ENCODE assay signal across 8 mouse cellular contexts in genomic region chr15:103280817-103281464, GRCm38 (mm10). TPM values are rescaled to one million over a fixed set of nuclear protein-coding genes. Genes with fewer than 3 reads are reported as not detected.
A peak's percentile ranks its signal among the peaks of the same experiment; 100 is the strongest.
DNase-seq lines count a peak whose midpoint lies in the region.

No protein-coding gene starts in this region.

- peak; percentile 31 to 52 for DNase-seq in adrenal gland, postnatal 36 days
- no peak for DNase-seq in adrenal gland, adult 2 months
- peak; percentile 36 for DNase-seq in thymus, postnatal 14 days
- no peak for DNase-seq in thymus, adult 18-20 months
- peak; percentile 43 to 50 for DNase-seq in kidney, postnatal 25 days
- peak; percentile 66 for DNase-seq in retina, postnatal 1 day
- no peak for DNase-seq in testis, postnatal 10 days (ENCODE audit: low spot score)
- DNase-seq in urinary bladder, postnatal 36 days (ENCODE audit: low spot score in 2 of 2): no peak

RNA-seq across cellular contexts. Expression of gene Copz1, which starts 8.4 kb away (rescaled TPM):
- 100 to 1,000 TPM; 144 to 150 TPM for total RNA-seq in adrenal gland, postnatal 36 days (2021)
- total RNA-seq in adrenal gland, adult 2 months (2021): 100 to 1,000 TPM; 146 to 152 TPM
- polyA plus RNA-seq in adrenal gland, adult 2 months (2012; rRNA removed): 51.3 and 59.7 TPM in 2 replicates

RNA-seq across cellular contexts. Expression of gene Nfe2, which starts 22.7 kb away (rescaled TPM):
- total RNA-seq in adrenal gland, postnatal 36 days (2021): under 1 TPM; 0.16 to 0.43 TPM
- total RNA-seq in adrenal gland, adult 2 months (2021): under 1 TPM; 0.21 to 0.95 TPM
- polyA plus RNA-seq in adrenal gland, adult 2 months (2012; rRNA removed): 0.38 and 0.83 TPM in 2 replicates

RNA-seq across cellular contexts. Expression of gene Gpr84, which starts 29.5 kb away (rescaled TPM):
- total RNA-seq in adrenal gland, postnatal 36 days (2021): not detected
- not detected for total RNA-seq in adrenal gland, adult 2 months (2021)
- polyA plus RNA-seq in adrenal gland, adult 2 months (2012; rRNA removed): 0.09 and 0.15 TPM in 2 replicates

RNA-seq across cellular contexts. Expression of gene Hnrnpa1, which starts 40.7 kb away (rescaled TPM):
- total RNA-seq in adrenal gland, postnatal 36 days (2021): 100 to 1,000 TPM; 193 to 199 TPM
- 100 to 1,000 TPM; 140 to 208 TPM for total RNA-seq in adrenal gland, adult 2 months (2021)
- 8.1 TPM in 2 replicates for polyA plus RNA-seq in adrenal gland, adult 2 months (2012; rRNA removed)

RNA-seq across cellular contexts. Expression of gene Cbx5, which starts 41.3 kb away (rescaled TPM):
- 10 to 100 TPM; 79.0 to 82.6 TPM for total RNA-seq in adrenal gland, postnatal 36 days (2021)
- total RNA-seq in adrenal gland, adult 2 months (2021): 10 to 100 TPM; 76.3 to 80.2 TPM
- polyA plus RNA-seq in adrenal gland, adult 2 months (2012; rRNA removed): 4.4 and 4.7 TPM in 2 replicates

Comparison
In these comparisons a context has a peak if more than half of its experiments do, and no peak if none do; other contexts are left out.
1. DNase-seq: peak in adrenal gland, postnatal 36 days (2 of 2), thymus, postnatal 14 days (single experiment), kidney, postnatal 25 days (2 of 2) and retina, postnatal 1 day (single experiment); none in adrenal gland, adult 2 months (single experiment), thymus, adult 18-20 months (0 of 2), testis, postnatal 10 days (single experiment) and urinary bladder, postnatal 36 days (0 of 2).